Mouse (Mus musculus) ES-CJ7 (cell line): ENCODE measurements around the gene Srrt.

Experiments used
- DNase-seq: peaks from one replicate; pipeline ENCODE4 v3.0.0; 2011; ENCODE audit warnings: low read depth, low spot score

The Srrt gene

DNA sequence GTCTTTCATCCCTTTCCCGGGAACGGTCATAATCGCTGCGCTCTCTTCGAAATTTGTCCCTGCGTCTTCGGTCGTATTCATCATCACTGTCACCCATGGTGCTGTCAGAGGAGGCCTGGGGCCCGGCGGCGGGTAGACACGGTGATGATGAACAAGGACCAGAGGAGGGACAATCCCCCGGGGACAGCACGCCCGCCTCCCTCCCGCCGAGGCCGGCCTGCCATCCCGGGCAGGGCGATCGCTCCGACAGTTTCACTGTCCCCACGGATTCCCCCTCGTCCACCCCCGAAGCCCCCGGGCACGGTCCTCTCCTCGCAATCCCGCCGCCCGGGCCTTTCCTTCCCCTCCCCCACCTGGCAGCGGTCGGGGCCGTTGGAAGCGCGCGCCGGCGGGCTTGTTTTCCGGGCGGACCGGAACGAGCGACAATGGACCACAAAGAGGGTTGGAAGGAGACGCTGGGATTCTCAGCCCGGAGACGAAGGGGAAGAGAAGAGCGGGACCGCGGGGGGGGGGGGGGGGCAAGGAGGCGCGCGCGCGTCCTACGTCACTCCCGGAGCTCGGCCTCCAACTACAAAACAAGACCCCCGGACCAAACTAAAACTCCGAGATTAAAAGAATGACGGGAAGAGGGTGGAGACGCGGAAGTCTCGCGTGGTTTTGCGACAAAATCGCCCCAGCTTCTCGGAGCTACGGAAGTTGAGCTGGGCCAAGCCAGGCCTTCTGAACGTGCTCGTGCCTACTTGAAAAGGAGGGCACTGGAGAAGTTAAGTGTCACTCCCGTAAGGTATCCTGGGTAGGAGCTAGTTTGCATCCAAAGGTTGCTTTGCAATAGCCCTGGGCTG lies at the start of gene Srrt:
Gene Srrt (minus strand): TSS at position 604 of the 842 bp plus-strand sequence.
- peak; percentile 98 for DNase-seq

DNA sequence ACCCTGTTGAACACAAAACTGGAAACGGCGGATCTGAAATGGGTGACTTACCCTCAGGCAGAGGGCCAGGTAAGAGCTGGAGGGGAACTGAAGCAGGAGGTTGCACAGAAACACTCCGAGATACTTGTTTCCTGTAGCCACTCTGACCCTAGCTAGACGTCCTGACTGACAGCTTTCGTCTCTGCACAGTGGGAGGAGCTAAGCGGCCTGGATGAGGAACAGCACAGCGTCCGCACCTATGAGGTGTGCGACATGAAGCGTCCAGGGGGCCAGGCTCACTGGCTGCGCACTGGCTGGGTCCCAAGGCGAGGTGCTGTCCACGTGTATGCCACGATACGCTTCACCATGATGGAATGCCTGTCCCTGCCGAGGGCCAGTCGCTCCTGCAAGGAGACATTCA lies 46.6 kb upstream of the Srrt start:
- no peak for DNase-seq

DNA sequence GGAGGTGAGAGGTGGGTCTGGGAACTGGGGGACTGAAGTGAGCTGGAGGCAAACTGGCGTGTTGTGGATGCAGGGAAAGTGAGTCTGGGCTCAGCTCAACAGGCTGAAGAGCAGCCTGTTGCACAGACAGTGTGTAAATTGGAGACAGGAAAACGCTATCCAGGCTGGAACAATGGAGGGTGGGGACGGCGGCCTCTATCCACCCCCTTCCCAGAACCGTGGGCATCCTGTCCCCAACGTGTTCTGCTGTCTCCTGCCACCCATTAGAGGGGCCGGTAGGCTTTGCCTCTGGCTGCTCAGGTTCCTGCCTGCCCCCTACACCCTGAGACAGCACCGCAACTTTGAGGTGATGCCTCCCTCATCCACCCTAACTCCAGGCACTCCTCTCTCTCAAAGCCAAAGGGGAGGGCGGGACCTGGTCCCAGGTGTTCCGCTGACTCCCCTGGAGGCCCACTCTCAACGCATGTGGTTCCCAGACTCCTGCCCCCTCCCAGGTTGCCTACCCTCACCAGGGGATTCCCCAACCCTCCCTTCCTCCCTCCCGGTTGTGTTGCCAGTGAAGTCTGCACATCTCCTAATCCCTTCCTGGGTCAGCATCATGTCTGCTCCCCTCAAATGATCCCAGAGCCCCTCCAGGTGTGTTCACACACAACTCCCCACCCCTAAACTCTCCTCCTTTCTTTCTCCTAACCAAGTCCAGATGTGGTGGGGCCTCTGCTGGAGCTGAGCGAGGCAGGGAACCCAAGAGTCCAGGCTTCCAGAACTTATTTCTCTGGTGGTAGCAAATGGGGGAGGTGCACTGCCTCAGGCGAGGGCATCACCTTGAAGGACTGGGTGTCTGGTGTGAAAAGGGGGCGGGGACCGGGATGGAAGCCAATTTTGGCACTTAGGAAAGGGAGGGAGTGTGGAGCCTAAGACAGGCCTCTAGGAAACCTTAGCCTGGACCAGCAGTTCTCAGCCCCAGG lies 44.8 kb upstream of the Srrt start:
- peak; percentile 91 for DNase-seq

DNA sequence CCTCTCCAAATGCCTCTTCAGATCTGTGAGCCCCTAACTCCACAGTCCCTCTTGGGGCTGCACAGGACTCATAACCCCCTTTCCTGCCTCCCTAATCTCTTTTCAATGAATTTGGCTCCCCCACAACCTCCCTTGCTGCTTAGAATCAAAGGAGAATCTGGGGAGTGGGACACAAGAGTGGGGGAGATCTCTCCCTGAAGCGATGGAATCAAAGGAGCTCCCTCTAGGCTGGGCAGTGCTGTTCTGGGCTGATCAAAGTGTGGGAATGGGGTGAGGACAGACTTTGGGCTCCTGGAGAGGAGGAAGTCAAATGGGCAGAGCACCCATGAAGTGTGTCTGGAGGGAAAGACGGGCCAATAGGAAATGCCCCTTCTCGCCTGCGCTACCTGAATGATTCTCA lies 43.9 kb upstream of the Srrt start:
- DNase-seq: no peak

DNA sequence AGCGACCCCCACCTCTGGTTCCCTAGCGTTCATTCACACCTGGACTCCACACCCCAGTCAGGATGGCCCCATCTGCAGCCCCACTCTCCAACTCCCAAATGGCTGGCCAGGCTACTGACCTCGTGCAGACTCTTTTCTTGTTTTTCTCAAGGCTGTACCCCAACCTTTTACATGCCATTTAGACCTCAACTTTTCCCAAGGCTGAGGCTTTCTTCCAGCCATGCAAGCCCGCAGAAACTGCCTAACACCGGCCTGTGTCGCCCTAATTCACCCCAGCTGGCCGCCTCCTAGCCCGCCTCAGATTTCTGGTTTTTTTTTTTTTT lies 43.5 kb upstream of the Srrt start:
- no peak for DNase-seq

DNA sequence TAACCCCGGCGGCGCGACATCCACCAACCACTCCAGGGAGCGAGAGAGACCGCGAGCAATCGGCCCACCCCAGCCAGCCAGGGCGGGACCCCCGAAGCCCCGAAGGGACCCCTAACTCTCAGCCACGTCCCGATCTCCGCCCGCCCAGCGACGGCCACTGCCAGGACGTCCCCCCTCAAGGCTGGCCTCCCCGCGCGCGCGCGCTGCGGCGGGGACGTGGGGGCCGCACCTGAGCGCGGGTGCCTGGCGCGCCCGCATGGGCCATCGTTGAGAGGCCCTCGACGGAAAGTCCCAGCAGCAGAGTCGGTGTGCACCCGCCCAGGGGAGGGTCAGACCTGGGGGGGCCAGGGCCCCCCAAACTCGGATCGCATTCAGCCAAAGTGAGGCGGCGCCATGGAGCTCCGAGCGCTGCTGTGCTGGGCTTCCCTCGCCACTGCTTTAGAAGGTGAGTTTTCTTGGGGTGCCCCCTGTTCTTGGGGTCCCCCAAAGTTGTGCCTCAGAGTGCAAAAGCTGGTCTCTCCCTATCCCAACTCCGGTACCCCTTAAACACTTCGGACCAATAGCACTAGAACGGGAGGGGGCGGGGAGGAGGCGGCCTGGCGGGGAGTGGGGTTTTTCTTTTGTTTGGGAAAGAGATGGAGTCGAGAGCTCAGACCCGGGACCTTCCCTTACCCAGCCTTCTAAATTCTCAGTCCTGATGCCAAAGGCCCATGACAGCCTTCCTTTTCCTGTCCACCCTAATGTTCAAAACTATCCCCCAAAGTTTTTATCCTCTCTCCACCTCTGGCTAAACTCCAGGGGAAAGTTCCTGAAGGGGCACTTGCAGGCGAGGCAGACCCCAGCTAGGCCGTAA lies 43.0 kb upstream of the Srrt start:
- DNase-seq: no peak

DNA sequence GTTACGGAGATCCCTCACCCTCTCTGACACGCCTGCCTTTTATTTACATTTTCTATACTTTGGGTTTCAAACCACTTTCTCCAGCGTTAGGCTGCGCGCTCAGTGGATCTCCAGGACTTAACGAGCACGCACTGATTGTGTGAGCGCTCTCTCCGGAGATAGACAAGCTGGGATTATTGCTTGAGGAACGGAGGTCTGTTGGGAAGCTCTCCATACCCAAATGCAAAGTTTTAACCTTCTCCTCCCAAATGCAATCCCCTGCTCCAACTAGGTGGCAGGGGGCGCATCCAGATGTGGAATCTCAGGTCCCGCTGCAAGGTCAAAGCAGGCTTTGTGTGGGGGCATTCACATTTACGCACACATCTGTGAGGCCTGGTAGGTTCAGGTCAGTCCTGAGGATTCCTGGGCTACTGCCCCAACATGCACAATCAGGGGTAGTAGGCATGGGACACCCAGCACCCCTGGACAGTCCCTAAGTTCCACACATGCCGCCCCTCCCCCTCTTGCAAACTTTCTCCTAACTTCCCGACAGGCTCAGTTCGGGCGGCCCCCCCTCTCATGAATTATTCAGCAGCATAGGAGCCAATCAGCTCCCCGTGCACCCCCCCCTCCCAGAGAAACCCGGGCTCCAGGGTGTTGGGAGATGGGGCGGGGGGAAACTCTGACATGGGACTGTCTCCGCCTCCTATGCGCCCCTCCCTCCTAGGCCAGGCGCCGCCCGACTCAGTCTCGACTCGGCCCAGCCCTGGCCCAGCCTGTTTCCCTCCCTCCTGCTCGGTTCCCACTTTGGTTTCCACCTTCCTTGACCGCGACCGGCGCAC lies 42.1 kb upstream of the Srrt start, which contains the start of gene Ephb4:
Gene Ephb4 (plus strand): TSS at position 726 of the 821 bp plus-strand sequence.
- DNase-seq: peak; percentile 97

DNA sequence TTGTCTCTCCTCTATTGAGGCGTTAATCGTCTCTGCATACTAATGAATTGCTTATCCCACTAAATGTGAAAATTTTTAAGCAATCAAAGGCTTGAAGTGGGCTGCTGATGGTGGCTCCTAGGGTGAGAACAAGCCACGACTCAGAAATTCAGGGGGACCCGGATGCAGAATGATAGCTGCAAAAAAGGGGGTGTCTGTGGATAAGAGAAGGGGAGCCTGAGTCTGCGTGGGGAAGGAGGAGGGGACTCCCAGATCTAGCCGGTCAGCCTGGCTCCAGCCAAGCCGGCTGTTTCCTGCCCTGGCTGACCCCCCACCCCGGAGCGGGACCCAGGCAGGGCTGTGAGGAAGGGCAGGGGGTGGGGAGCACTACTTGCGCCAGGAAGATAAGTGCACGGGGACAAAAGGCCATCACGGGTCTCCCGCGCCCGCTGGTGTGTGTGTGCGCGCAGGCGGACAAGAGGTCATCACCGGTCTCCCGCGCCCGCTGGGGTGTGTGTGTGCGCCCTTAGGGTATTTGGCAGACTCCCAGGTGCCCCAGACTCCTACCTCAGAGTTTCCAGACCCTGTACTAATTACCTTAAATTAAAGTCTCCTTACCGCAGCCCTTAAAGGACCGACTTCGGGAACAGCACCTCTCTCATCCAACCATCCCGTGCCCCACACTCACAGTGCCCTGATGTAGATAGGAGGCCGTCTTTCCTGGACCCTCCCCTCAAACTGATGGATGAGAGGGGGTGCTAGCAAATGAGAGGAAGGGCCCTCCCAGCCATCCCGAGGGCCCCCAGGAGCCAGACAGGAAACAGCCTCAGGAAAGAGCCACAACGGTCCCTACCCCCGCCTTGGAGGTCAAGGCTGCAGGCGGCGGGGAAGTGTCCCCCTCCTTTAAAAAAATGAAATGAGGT lies 41.3 kb upstream of the Srrt start:
- peak; percentile 42 for DNase-seq

DNA sequence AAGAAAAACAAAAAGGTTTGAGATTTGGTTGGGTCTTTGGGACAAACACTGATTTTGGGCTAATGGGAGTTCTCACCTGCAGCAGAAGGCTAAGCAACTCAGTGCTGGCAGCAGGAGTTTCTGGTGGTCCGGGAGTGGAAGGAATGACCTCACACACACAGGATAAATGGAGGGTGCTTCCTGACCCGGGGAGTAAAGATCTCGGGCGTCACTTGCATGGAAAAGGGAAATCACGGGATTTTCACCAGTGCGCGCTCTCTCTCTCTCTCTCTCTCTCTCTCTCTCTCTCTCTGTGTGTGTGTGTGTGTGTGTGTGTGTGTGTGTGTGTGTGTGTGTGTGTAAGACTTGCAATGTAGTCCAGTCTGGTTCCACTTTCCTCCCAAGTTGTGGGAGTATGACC lies 40.4 kb upstream of the Srrt start:
- DNase-seq: no peak

DNA sequence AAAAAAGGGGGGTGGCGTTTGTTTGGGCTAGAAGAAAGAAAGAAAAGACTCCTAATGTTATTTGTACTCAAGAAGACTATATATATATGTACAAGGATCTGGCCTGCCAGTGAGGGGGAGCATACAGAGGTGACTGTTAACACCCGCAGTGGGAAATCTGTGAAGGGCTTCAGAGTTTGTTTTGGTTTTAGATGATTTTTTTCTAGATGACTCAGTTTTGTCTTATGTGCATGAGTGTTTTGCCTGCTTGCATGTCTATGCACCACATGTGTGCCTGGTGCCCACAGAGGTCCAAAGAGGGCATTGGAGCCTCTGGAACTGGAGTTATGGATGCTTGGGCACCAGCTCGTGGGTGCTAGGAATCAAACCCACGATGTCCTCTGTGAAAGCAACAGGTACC lies 39.5 kb upstream of the Srrt start:
- no peak for DNase-seq

DNA sequence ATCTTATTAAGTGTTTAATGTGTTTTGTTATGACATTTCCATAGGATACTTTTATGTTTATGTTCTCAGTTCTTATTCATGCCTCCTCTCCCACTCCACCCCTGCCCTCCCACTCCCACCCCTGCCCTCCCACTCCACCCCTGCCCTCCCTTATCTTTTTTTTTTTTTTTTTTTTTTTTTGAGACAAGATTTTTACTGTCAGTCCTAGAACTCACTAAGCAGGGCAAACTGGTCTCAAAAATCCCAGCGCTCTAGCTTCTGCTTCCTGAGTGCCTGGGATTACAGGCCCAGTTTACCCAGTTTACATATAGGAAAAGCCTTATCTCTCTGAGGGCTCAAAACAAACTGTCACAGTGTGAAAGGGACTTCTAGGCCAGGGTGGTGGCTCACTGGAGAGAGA lies 38.9 kb upstream of the Srrt start:
- no peak for DNase-seq

DNA sequence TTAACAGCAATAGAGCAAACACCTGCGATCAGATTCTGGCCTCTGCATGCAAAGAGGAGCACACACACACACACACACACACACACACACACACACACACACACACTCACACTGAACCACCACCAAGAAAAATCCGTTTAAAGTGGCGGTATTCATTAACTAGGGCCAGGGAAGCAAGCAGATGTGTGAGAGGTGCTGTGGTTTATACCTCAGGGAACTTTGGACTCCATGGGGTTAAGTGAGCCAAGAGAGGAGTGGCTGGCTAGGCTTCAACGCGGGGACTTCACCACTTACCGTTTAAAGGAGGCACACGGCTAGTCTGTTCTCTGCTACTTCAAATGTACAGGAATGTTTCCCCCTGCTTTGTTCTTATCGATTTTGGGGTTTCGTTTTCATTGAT lies 38.3 kb upstream of the Srrt start:
- DNase-seq: no peak

DNA sequence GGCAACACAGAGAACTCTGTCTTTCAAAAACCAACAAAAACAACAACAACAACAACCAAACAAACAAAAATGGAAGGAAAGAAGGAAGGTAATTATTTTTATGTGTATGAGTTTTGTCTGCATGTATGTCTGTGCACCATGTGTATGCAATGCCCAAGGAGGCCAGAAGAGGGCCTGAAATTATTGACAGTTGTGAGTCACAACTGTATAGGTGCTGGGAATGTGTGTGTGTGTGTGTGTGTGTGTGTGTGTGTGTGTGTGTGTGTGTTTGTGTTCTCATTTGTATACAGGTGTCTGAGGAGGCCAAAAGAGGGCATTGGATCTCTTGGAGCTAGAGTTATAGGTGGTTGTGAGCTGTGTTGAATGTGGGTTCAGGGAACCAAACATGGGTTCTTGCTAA lies 36.4 kb upstream of the Srrt start:
- no peak for DNase-seq

DNA sequence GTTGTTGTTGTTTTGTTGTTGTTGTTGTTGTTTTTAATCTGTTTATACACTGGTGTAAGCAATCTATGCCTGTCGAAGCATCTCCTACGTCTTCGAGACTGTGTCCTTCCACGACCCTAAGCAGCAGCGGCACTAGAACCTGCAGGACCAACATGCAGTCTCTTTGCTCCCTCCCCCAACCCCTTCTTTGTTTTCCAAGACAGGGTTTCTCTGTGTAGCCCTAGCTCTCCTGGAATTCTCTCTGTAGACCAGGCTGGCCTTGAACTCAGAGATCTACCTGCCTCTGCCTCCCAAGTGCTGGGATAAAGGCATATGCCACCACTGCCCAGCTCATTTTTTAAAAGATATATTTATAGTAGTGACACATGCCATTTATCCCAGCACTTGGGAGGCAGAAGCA lies 35.9 kb upstream of the Srrt start:
- DNase-seq: no peak

DNA sequence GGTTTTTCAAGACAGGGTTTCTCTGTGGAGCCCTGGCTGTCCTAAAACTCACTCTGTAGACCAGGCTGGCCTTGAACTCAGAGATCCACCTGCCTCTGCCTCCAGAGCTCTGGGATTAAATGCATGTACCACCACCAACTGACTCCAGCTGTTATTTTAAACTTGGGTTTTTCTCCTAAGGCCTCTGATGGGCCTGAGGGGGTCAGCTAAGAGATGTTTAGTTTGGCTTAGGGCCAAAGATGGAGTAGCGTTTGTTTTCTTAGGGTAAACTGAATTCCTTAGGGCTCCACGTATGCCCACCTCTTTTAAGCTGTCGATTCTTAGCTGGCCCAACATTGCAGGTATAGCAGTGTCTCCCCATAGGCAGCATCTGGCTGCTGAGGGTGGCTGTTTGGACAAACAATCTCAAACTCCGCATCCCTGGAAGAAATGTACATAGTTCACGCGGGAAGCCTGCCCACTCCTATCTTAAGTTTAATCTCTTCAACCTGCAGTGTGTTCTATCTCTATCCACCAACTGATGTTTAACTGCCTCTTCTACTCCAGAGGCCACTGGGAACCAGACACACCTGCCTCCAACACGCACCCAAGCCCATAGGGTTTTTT lies 35.0 kb upstream of the Srrt start:
- no peak for DNase-seq

DNA sequence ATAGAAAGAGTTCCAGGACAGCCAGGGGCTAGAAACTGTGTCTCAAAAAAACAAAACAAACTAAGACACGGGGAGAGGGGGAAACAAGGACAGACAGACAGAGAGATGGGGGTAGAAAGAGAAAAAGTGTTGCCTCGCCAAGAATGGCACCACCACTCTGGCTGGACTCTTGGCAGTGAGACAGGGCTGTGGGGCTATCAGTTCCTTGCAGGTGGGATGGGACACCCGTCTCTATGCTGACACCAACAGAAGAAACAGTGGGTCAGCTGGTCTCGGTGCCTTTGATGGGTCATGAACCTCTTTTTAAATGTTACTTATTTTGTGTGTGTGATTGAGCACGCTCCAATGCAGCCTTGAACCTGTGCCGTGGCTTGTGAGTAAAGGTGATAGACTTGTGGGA lies 32.7 kb upstream of the Srrt start:
- DNase-seq: no peak

DNA sequence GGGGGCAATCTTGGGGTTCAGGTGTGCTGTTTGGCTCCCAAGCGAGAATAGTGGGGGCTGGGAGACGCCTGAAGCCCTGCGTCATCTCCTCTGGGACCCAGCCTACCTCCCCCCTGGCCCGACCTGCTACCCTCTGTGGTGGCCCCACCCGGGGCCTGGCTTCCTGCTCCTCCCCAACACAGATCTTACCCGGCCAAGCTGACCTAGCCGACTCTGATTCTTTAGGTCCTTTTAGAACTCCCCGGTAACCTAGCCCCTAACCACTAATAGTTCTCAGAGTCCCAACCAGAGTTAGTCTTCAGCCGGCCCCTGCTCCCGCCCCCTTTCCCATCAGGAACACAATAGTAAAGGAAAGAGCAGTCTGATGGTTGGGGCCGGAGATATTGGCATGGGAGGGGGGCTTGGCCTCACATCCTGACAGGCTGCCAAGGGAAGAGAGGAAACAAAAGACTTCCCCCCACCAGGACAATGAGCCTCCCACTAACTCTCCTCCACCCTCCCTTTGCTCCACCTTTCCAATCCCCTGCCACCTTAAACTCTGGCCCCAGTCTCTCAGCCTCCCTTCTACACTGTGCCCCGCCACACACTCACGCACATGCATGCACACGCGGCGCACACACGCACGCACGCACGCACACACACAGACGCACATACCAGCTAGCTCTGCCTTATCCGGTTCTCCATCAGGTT lies 32.0 kb upstream of the Srrt start:
- DNase-seq: peak; percentile 81

DNA sequence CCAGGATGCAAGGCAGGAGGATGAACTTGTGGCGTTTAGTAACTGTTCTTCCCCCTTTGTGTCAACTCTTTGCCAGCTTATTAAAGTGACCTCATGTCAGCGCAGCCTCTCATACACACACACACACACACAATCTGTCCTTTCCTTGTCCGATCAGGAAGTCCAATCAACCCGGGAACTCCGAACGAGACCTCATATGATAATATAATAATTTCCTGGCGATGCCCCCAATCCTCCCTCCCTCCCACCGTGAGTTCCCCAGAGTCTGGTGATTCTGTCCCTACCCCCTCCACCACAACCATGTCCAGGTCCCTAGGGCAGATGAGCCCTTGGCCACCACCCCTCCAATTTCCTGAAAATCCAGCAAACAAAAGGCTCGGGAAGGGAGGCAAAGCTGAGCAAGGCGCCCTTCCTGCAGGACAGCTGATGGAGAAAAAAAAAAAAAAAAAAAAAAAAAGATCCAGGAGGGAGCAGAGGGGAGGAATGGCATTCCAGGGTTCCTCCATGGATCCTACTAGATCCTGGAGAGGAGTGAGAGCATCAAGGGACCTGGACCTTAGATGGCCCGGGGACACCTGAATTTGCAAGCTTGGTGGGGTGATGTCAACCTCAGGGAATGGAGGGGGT lies 31.3 kb upstream of the Srrt start:
- DNase-seq: peak; percentile 40
